Mouse (Mus musculus): ENCODE measurements around the gene Ttc9.

The Ttc9 gene

DNA sequence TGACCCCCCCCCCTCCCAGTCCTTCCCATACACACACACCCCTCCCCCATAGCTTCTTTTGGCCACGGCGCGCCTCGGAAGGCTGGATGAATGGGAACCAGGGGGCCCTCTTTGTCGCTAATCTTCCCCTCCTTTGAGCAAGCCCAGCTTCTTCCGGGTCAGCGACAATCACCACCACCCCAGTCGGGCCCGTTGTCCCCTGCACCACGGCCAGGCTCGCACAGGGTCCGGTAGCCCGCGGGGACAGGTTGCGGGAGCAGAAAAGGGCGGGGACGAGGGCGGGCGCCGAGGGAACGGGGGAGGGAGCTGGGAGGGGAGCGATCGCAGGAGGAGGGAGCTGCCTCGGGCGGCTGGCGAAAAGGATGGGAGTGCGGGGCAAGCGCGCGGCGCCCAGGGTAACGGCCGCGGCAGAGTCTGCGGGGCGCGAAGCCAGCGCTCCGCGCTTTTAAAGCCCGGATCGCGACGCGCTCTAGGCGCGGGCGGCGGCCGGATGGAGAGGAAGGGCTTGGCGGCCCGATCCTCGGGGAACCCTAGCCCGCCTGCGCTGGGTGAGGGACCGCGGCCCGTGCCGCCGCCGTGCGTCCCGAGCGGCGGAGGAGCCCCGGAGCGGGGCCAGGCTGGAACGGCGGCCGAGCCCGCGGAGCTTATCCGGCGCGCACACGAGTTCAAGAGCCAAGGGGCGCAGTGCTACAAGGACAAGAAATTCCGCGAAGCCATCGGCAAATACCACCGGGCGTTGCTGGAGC, at the start of gene Ttc9:
Gene Ttc9 (plus strand): TSS at position 335 of the 746 bp plus-strand sequence.
- no peak for DNase-seq (ENCODE audit: low read depth, low spot score)

DNA sequence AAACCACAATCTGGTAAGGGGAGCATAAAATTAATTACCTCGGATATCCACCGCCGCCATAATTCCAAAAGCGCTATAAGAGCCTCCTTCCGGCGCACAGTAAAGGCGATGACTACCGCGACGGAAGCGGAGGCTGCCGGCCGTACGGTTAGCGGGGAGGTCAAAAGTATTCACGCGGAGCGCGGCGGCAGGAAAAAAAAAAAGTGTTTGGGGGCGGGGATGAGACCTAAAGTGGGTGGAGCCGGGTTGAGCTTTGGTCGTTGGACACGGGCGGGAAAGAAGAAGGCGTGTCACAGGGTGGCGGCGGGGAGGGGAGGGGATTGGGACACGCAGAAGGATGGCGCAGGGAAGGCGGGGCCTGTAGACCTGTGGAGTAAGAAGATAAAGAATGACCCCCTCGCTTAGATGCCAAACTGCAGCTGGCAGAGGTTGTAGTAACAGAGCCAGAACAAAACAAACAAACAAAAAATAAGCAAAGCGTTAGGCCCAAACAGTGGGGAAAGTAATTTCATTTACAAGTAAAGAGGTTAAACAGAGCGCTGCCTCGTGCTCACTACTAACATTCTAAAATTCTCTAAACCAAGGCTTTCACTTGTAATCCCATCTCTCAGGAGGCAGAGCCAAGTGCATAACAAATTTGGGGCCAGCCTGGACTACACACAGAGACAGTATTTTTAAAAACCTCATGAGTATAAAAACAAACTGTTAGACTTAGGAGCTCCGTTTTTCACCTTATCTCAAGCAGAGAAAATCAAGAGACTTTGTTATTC, 36.0 kb upstream of the Ttc9 start, which contains the start of gene Med6:
Gene Med6 (minus strand): TSS at position 107 of the 770 bp plus-strand sequence.
- DNase-seq (ENCODE audit: low read depth, low spot score), result peak; percentile 96

DNA sequence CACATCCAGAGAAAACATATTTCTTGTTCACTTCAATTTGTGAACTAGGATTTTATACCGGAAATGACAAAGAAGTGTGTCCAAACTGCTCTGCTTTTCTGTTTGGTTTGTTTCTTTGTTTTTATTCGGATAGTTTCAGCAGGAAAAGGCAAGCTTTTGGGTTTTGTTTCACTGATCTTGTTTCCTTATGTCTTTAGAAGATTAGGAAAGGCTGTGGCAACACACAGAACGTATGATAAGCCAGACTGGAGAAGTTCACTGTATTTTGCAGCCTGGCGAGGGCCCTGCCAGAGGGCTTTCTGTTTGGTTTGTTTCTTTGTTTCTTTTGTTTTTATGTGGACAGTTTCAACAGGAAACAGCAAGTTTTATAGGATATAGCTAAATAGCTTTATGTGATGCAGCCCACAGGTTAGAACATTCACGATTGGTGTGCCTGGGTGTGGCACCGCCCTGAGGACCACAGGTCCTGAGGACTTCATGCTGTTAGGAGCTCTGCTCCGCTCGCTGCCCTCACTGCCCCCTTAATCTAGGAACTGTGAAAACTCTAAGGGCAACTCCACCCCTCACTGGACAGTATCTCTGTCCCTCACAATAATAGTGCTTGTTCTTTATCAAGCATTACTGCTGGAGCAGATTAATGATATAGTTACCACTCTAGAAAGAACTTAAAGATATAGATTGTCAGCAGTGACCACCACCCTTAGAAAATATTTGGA, 34.3 kb upstream of the Ttc9 start:
- peak; percentile 1 for DNase-seq (ENCODE audit: low read depth, low spot score)

DNA sequence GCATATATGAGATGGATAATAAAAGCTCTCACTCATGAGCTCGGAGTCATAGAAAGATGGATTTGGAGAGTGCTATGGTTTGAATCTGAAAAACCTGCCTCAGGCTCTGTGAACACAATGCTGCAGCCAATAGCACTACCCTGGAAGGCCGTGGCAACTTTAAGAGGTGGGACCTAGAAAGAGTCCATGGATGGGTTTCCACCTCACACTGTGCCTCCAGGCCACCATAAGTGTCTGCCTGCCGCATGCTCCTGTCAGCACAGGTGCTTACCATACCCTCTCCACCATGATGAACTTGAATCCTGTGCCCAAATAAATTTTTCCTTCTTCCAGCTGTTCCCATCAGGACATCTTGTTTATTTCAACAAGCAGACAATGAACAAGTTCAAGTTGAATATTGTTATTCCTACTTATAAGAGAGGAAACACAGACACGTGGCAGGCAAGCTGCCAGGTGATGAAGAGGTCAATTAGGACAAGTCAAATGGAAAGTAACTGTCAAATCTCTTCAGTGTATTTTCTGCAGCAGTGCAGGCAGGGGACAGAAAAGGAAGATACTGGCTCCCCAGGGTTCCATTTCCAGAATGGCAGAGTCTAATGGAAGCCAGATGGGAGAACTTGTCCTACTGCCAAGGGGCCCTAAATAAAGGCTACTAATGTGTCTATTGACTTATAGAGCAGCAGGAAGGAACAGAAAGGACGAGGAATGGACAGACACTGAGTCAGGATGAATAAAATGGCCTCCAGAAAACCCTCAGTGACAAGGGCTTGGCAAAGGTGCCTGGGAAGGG, 25.9 kb upstream of the Ttc9 start:
- DNase-seq (ENCODE audit: low read depth, low spot score), result no peak

DNA sequence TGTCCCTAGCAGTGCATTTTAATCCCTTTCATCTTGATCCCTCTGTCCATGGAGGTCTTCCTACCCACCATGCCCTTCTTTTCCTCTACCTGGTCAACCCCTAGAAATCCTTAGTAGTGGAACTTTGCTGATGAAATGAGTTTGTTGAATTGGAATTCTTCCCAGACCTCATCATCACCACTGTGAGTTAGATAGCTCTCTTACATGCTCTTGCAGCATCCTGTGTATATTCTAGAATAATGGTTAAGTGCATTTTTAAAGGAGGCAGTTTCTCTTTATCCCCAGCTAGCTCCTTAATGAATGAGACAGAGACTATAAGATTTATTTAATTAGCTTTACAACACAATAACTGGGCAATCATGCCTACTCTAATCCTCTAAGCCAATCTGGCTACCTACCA, 21.6 kb upstream of the Ttc9 start:
- DNase-seq (ENCODE audit: low read depth, low spot score), result no peak

DNA sequence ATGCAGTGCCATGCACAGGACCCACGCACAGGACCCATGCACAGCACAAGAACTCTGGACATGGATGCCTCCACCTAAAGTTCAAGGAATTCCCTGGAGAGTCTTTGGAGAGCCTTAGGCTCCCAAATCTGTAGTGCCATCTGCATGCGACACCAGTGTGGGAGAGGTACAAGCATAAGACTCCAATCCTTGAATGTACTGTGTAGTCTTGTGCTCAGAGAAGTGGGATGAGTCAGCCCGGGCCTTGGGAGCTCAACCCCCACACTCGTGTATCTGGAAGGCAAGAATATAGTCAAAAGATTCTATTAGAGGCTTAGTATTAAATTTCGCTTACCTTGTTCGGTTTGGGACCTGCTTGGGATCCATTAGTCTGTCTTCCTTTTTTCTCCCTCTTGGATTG, 15.2 kb upstream of the Ttc9 start:
- no peak for DNase-seq (ENCODE audit: low read depth, low spot score)

DNA sequence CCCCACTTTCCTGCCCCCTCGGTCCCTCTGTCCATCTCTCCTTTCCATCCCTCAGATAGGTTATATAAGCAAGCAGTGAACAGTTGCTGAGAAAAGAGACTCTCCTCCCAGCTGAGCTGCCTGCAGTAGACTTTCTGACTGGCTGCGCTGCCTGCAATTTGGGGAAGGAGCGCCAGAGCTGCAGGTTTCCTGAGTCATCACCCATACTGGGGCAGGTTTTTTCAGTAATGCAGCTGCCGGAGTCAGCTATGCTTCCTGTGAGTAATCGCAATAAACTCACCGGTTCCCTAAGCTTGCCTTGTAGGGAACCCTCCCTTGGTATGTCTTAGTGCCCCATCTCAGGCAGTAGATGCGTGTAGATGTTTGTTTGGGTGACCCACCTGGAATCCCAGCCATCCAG, 14.1 kb upstream of the Ttc9 start:
- no peak for DNase-seq (ENCODE audit: low read depth, low spot score)

DNA sequence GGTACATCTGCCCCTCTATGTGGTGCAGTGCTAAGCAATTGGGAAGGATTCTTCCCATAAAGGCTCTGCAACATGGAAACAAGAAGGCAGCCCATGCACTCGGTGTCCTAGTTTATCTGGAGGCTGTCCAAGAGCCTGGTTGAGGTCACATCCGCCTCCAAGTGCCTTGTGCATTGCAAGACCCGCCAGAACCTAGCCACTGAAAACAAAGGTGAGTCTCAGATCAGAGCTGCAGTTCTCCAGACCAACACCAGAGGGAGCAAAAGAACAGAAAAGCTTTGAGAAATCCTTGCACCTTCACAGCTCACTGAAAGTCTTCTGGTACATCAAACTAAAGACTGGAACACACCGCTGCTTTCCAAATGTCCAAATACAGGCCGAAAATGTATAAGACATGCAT, 11.7 kb upstream of the Ttc9 start:
- DNase-seq (ENCODE audit: low read depth, low spot score), result peak; percentile 68

DNA sequence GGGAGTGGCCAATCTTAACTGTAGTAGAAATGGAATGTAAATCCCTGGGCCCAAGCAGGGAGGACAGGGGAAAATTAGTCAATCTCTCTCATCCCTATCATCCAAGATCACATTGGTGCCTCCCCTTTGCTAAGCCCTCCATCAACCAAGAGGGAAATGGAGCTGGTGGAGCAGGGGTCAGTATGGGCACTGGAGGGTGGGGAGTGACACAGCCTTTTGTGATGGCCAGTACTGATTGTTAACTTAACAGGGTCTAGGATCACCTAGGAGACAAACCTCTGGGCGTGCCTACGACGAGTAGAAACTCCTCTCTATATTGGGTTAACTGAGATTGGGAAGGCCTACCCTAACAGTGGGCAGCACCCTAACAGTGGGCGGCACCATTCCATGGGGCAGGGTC, 7.7 kb upstream of the Ttc9 start:
- no peak for DNase-seq (ENCODE audit: low read depth, low spot score)

DNA sequence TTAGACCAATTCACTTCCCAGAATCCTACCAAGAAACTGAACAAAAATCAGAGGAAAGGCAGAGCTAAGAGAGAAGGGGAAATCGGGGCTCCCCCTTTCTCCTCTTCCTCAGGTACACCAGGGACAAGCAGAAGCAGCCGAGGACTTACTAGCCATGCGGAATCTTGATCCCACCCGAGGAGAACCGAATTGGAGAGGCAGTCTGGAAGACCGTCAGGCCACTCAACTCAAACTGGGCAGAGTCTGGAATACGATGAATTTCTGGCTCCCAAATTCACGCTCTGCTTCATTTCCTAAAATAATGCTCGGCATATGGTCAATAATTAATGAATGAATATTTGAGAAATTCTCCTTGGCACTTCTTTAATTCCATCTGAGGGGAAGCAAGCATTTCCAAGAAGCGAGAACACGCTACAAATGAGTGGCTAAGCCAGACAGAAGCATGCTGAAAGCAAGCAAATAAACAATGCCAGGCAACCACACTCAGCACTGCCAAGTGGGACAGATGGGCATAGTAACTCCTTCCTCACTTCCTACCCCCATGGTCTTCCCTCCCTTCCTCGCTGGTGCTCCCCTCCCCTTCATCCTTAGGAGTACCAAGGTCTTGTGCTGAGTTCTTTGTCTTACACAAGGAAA, 4.7 kb upstream of the Ttc9 start:
- no peak for DNase-seq (ENCODE audit: low read depth, low spot score)

DNA sequence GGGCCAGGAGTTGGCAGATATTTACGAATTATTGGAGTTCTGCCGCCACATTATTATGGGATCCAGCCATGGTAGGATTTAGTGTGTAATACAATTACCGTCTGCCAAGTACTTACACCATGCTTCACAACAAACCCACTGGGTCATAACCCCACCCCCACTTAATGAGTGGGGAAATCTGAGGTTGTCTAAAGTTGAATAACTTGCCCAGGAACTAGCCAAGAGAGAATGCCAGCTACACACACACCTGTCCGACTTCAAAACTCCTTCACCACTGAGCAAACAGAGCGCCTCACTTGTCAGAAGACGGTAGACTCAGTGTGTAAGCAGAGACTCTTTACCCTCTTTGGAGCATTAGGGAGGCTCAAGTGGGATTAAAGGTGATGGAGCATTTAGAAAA, 3.6 kb upstream of the Ttc9 start:
- DNase-seq (ENCODE audit: low read depth, low spot score), result no peak

DNA sequence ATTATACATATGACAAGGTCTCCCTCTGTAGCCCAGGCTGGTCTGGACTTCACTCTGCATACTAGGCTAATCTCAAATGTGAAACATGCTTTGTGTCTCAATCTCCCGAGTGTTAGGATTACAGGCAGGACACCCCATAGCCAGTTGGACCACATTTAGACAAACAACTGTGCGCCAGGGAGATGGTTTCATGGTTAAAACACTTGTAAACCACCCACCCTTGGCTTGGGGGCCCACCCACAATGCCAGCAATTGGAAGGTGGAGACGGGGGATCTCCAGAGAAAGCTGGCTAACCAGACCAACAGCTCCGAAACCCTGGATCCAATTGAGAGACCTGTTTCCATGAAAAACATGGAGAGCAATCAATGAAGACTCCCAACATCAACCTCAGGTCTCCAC, 3.0 kb upstream of the Ttc9 start:
- no peak for DNase-seq (ENCODE audit: low read depth, low spot score)

DNA sequence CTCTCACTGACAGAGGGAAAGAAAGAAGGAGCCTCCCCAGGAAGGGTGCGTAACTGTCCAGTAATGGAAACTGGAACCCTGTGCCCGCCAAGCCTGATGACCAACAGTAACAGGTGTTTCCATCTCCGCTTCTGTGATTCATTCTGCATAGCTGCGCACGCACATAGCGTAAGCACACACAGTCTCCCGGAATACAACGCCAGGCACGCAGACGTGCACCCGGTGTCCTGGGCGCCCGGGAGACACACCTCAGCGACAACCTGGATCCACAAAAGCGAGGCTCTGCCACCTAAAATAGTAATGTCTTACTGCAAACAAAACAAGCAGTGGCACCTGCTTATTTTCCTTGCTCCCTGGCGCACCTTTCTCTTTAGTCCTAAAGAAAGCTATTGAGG, 532 bp upstream of the Ttc9 start:
- no peak for DNase-seq (ENCODE audit: low read depth, low spot score)

DNA sequence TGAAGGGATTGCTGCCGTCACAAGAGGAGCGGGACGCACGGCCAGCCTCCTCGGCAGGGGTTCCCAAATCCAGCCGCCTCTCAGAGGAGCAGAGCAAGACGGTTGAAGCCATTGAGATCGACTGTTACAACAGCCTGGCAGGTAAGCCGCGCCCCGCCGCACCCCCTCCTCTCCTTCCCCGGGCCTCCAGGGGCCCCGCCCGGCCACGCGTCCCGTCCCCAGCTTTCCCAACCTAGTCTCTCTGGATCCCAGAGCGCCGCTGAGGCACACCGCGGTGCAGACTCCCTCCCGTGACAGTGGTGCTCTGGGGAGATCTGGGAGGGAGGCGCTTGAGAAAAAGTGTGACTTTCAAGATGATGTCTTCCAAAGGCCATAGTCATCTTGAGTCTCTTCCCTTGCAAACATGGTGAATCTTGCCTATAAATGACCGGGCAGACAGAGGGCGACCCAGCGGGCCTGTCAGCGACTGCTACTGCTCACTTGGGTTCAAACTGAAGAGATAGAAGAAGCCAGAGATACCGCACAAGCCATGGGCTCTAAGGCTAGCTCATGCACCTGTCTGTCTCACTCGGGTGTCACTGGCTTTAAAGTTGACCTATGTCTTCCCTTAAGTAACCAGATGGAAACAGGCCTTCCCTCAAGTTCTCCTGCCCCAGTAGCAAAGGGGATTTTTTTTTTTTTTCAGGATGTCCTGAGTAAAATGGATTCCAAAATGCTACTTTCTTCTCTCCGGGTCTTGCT, 782 bp downstream of the Ttc9 start:
- DNase-seq (ENCODE audit: low read depth, low spot score), result no peak

DNA sequence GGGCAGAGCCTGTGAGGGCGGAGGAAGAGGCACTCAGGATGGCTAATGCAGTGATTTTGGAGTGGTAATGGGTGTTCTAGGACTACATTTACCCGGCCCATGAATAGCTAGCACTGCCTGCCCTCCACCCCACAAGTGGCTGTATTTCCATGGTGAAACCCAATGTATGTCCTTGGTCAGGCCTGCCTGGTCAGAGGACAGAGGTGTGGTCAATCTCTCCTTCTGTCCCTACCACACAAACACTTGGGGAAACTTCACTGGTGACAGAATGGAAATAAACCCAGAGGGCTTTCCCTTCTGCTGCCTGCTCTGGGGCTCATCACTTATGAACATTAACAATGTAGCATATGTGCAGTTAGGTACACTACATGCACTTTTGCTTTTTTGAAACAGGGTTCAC, 2.2 kb downstream of the Ttc9 start:
- no peak for DNase-seq (ENCODE audit: low read depth, low spot score)

DNA sequence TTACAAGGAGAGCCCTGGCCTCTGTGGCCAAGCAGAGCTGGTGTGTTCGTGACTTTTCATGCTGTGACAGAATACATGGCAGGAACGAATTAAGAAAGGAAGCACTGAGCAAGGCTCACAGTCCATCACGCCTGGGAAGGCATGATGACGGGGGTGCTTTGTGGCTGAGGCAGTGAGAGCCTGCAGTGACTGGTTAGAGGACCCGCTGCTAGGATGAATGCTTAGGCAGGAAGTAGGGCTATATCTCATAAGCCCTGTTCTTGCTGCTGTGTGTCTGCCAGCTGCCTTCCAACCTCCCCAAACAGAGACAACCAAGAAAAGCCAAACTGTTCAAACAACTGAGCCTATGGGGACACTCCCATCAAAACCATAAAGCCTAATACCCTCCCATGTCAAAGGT, 9.6 kb downstream of the Ttc9 start:
- no peak for DNase-seq (ENCODE audit: low read depth, low spot score)

DNA sequence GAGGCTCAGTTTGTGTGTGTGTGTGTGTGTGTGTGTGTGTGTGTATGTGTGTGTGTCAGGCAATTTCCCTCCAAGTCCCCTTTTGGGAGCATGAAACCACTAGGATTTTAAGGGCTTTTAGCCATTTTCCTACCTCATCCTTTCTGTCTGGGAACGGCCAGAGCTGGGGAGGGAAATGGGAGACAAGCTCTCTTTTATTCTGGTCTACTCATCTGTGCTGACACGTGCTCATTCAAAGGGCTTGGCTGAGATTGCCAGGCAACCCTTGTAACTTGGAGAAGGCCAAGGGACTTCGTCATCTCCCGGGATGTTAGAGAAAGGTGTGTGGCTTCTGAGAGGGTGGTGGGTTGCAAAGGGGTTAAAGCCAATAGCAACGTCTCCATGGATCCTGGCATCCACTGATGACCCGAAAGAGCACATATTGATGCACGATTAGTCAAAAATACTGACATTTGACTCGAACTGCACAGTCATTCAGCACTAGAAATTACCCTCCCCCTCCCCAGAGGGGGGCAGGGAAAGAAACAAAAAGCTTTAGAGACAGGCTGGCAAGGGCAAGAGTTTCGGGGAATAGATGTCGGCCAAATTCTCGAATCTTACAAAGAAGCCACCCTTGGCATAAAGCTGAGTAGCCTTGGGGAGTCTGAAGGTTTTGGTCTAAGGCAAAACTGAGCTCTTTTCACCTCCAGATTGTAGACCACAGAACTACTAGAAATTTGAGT, 11.5 kb downstream of the Ttc9 start:
- no peak for DNase-seq (ENCODE audit: low read depth, low spot score)

DNA sequence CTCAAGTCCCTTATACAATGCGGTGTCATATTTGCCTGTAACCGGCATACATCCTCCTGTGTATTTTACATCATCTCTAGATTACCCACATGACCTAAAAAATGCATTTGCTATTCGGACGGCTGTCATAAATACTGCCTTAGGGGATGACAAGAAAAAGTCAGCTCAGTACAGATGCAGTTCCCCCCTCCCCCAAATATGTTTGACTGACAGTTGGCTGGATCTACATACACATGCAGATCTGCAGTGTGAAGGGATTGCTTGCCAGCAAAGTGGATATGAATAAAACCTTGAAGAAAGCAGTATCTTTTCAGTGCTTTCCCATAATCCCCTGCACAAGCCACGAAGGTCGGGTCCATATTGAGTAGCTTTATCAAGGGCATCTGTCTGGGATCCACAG, 15.8 kb downstream of the Ttc9 start:
- no peak for DNase-seq (ENCODE audit: low read depth, low spot score)

DNA sequence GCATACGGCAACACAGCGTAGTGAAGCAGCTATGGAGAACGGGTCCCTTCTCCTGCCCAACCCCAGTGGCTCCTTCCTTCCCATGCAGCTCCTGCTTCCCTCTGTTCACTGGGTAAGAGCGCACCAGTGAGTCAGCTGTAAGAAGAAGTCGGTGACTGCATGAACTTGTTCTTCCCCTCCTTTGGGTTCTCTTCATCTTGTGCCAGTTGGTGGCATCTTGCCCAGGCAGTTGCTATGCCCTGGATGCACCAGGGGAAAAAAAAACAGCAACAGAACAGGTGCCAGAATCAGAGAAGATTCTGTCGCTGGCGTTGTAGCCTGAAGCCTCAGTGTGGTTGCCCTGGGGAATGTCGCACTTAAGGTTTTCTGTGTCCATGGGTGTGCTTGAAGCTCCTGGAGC, 22.3 kb downstream of the Ttc9 start:
- DNase-seq (ENCODE audit: low read depth, low spot score), result no peak

DNA sequence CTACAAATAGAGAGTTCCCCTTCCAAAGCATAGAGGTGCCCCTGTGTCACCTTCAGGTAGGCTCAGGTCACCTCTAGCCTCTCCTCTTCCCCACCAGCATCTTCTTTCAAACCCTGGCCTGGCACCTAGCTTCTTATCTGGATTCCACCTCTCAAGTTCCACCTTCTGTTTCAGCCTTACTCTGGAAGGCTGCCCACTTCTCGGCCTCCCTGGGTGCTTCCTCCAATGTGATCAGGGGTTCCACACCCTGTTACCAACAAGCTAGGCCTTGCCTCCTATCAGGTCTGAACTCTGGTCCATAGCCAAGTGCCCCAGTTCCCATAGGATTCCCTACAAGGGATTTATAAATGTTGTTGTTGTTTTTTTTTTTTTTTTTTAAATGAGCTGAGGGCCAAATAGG, 26.3 kb downstream of the Ttc9 start:
- no peak for DNase-seq (ENCODE audit: low read depth, low spot score)

Measured in CD4-positive, CD25-positive, alpha-beta regulatory T cell, adult 2 months (primary cell).